Mouse (Mus musculus) liver, adult 2 months (tissue): Measurements from ENCODE around the gene Dvl2.

Experiments used
- CTCF ChIP-seq: fragments of 200-500 bp; IDR thresholded peaks from 2 replicates; pipeline ENCODE4 v1.5.1; 2011; ENCODE audit warnings: low read depth, low read length, control low read depth
- POLR2A ChIP-seq: fragments of 200-500 bp; IDR thresholded peaks from 2 replicates; pipeline ENCODE4 v1.6.1; 2011; ENCODE audit warnings: low read length, control low read depth; ENCODE audit not compliant: insufficient read depth; ENCODE audit errors: extremely low read depth

DNA sequence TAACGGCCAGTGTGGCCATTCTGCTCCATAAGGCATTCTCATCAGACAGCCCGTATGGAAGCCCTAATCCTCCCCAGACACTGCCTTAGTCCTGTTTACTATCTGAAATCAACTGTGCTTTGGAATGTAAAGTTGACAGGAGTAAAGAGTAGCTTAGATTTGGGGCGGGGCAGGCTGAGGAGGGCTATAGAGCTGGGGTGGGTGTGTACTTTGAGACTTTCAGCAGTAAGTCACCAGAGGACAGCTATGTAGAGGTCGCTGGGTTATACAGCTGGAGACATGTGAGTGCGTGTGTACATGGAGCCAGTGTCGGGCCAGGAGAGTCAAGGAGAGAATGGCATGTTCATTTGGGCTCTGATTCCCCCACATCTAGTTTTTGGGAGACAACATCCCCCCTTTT is 59.5 kb downstream of the Dvl2 start:
- TF ChIP-seq CTCF (no peak), POLR2A (no peak)
